Mouse (Mus musculus) cerebellum, adult 2 months (tissue): ENCODE measurements around the gene Uckl1.

Experiments
- CTCF ChIP-seq: fragments of 200-500 bp; IDR thresholded peaks from 2 replicates; pipeline ENCODE4 v1.5.1; 2011; ENCODE audit warnings: low read depth, mild to moderate bottlenecking, control low read depth, low read length, moderate library complexity, borderline replicate concordance; ENCODE audit not compliant: insufficient read depth
- POLR2A ChIP-seq: fragments of 200-500 bp; IDR thresholded peaks from 2 replicates; pipeline ENCODE4 v1.6.1; 2011; ENCODE audit warnings: low read length, control low read depth, borderline replicate concordance; ENCODE audit not compliant: insufficient read depth

GRCm38 (mm10) chr2:181593042-181593421 is 8.3 kb upstream of the Uckl1 start:
- no peak for TF ChIP-seq CTCF
- no peak for TF ChIP-seq POLR2A
